Mouse (Mus musculus): ENCODE measurements around the gene Rab44.

- TF ChIP-seq CTCF (IDR thresholded peaks at IDR 0.05; ENCODE audit: control insufficient read depth, insufficient read depth, insufficient read length) (no peak), FOSL1 (IDR thresholded peaks at IDR 0.05; ENCODE audit: insufficient read depth, low read length, poor library complexity, severe bottlenecking) (no peak)
Measured at GRCm38 (mm10) chr17:29092497-29092896, 21.4 kb upstream of the Rab44 start.

Measured in C2C12 (cell line).